13 mouse cellular contexts compared by ENCODE assay signal in genomic region chr13:91171766-91172491, GRCm38 (mm10). TPM values are rescaled to one million over a fixed set of nuclear protein-coding genes. Genes with fewer than 3 reads are reported as not detected.
DNase-seq lines count a peak whose midpoint lies in the region; ATAC-seq lines count a peak whose summit lies in the region.
"Had no signal": no experiment of that assay in that cellular context is flagged by ENCODE, and none has a peak within 500 bp of the region (broad histone marks: within the 10 kb centered on the region; RNA-seq: fewer than 3 reads in every experiment).

No protein-coding gene starts in this region.

- H3K9me3 ChIP-seq in hindbrain, embryonic 13.5 days = no peaks in the 10 kb centered on the region
- H3K9me3 ChIP-seq in hindbrain, embryonic 11.5 days (ENCODE audit: control insufficient read depth, low read length) = no peaks in the 10 kb centered on the region
- no peaks in the 10 kb centered on the region for H3K9me3 ChIP-seq in neural tube, embryonic 13.5 days
- H3K9me3 ChIP-seq: embryonic facial prominence, embryonic 15.5 days had no signal

- no peaks in the 10 kb centered on the region for H3K27me3 ChIP-seq in hindbrain, embryonic 13.5 days
- no peaks in the 10 kb centered on the region for H3K27me3 ChIP-seq in hindbrain, embryonic 11.5 days (ENCODE audit: control insufficient read depth, insufficient read depth, low read length)
- H3K27me3 ChIP-seq in neural tube, embryonic 13.5 days = no peaks in the 10 kb centered on the region
- H3K27me3 ChIP-seq: embryonic facial prominence, embryonic 15.5 days had no signal

- H3K4me1 ChIP-seq in hindbrain, embryonic 13.5 days (replicated peaks) = no peaks in the 10 kb centered on the region; the same call in none of the 2 replicates
- no peaks in the 10 kb centered on the region for H3K4me1 ChIP-seq in hindbrain, embryonic 11.5 days (replicated peaks; ENCODE audit: control insufficient read depth, insufficient read depth, low read length)
- peaks cover 4% of the 10 kb centered on the region; the same call in 1 of the 2 replicates for H3K4me1 ChIP-seq in neural tube, embryonic 13.5 days (replicated peaks)

- H3K27ac ChIP-seq in hindbrain, embryonic 13.5 days = no peak overlapping the region
- H3K27ac ChIP-seq in hindbrain, embryonic 11.5 days (ENCODE audit: low read depth, low read length) = no peak overlapping the region
- H3K27ac ChIP-seq in neural tube, embryonic 13.5 days (replicated peaks) = peak overlapping the region; percentile 23; the same call in 1 of the 2 replicates
- H3K27ac ChIP-seq: embryonic facial prominence, embryonic 15.5 days had no signal

- DNase-seq in cerebellum, adult 11 months = no peak
- DNase-seq in hindbrain, embryonic 11.5 days (ENCODE audit: low spot score) = no peak
- DNase-seq in heart, postnatal 4 days = peak; percentile 23
- no peak for DNase-seq in spleen, adult 18-20 months
- DNase-seq: layer of hippocampus, adult 9-11 months; liver had no signal

- peak; percentile 46; the same call in 1 of the 2 replicates for ATAC-seq in cerebellum, adult (ENCODE audit: insufficient number of reproducible peaks, low FRiP score, low TSS enrichment)
- ATAC-seq in hindbrain, embryonic 13.5 days (ENCODE audit: low FRiP score) = peak; percentile 65
- ATAC-seq in hindbrain, embryonic 11.5 days (ENCODE audit: low FRiP score) = no peak
- ATAC-seq in neural tube, embryonic 13.5 days (ENCODE audit: low read depth) = peak; percentile 58
- no peak for ATAC-seq in megakaryocyte, adult 5-6 weeks (ENCODE audit: poor library complexity, severe bottlenecking)
- ATAC-seq: activated CD4-positive, CD25-positive, alpha-beta regulatory T cell, adult 4 months; intestine, postnatal 0 days had no signal

- 80% methylated on average over 15 of the region's 15 CpGs for WGBS in hindbrain, embryonic 13.5 days
- 84% methylated on average over 15 of the region's 15 CpGs for WGBS in hindbrain, embryonic 11.5 days
- 74% methylated on average over 15 of the region's 15 CpGs for WGBS in neural tube, embryonic 13.5 days

- H3K36me3 ChIP-seq in hindbrain, embryonic 13.5 days = no peaks in the 10 kb centered on the region
- no peaks in the 10 kb centered on the region for H3K36me3 ChIP-seq in hindbrain, embryonic 11.5 days (ENCODE audit: control insufficient read depth, insufficient read depth, low read length)
- no peaks in the 10 kb centered on the region for H3K36me3 ChIP-seq in neural tube, embryonic 13.5 days
- H3K36me3 ChIP-seq: embryonic facial prominence, embryonic 15.5 days had no signal

- H3K4me2 ChIP-seq in hindbrain, embryonic 13.5 days = no peak overlapping the region
- H3K4me2 ChIP-seq in hindbrain, embryonic 11.5 days (replicated peaks; ENCODE audit: low read depth, low read length) = no peak overlapping the region
- H3K4me2 ChIP-seq in neural tube, embryonic 13.5 days = no peak overlapping the region
- H3K4me2 ChIP-seq: embryonic facial prominence, embryonic 15.5 days had no signal

- no peak overlapping the region for H3K4me3 ChIP-seq in hindbrain, embryonic 13.5 days
- no peak overlapping the region for H3K4me3 ChIP-seq in hindbrain, embryonic 11.5 days (ENCODE audit: low read depth, low read length)
- H3K4me3 ChIP-seq in neural tube, embryonic 13.5 days = no peak overlapping the region
- H3K4me3 ChIP-seq: embryonic facial prominence, embryonic 15.5 days had no signal

- no peak overlapping the region for H3K9ac ChIP-seq in hindbrain, embryonic 13.5 days
- H3K9ac ChIP-seq in hindbrain, embryonic 11.5 days (ENCODE audit: low read depth, low read length) = no peak overlapping the region
- no peak overlapping the region for H3K9ac ChIP-seq in neural tube, embryonic 13.5 days
- H3K9ac ChIP-seq: embryonic facial prominence, embryonic 15.5 days had no signal

RNA-seq across cellular contexts. Expression of gene Atg10, which starts 51.8 kb away (rescaled TPM):
- polyA plus RNA-seq in hindbrain, embryonic 13.5 days (2015; fragmentation: Nextera tagmentation; extraction: Ambion mirVana) = 18.4 and 20.2 TPM in 2 replicates
- polyA plus RNA-seq in hindbrain, embryonic 11.5 days (2014; fragmentation: Nextera tagmentation; extraction: Ambion mirVana) = 16.6 and 17.3 TPM in 2 replicates
- total RNA-seq in heart, postnatal 4 days (2021) = 10 to 100 TPM; 22.1 to 25.6 TPM
- 21.5 and 23.7 TPM in 2 replicates for polyA plus RNA-seq in neural tube, embryonic 13.5 days (2015; fragmentation: Nextera tagmentation; extraction: Ambion mirVana)
- total RNA-seq in megakaryocyte, adult 5-6 weeks (2015) = 10.0 and 11.4 TPM in 2 replicates
- total RNA-seq in megakaryocyte, adult 5-6 weeks (2017) = 7.5 TPM in 2 replicates

Comparison
In these comparisons a context has a peak if more than half of its experiments do, and no peak if none do; other contexts are left out.
1. ATAC-seq: peak in cerebellum, adult (single experiment), hindbrain, embryonic 13.5 days (single experiment) and neural tube, embryonic 13.5 days (single experiment); none in hindbrain, embryonic 11.5 days (single experiment) and megakaryocyte, adult 5-6 weeks (single experiment).